ENCODE assay signal across 9 mouse cellular contexts in the genomic region with DNA sequence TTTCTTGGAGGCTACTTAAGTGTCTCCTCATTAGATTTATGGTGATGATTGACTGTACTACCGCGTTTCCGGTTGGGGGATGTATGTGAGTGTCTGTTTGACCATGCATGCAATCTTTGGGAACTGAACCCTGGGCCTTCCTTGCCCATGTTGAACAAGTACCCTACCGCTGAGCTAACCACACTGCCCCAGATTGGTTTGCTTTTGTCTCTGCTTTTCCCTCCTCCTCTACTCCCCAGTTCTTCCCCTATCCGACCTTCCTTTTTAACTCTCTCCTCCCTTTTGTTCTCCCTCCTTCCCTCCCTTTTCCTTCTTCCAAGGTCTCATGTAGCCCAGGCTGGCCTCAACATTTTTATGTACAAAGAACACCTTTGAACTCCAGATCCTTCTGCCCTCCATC. TPM values are rescaled to one million over a fixed set of nuclear protein-coding genes. Genes with fewer than 3 reads are reported as not detected.
DNase-seq lines count a peak whose midpoint lies in the region; ATAC-seq lines count a peak whose summit lies in the region.
"Had no signal": no experiment of that assay in that cellular context is flagged by ENCODE, and none has a peak within 500 bp of the region (broad histone marks: within the 10 kb centered on the region; RNA-seq: fewer than 3 reads in every experiment).

No protein-coding gene starts in this region.

- 0 out of 2 replicates have a peak overlapping the region, but pooled peaks have one; percentile 29 for H3K27ac ChIP-seq in lung, embryonic 15.5 days
- no peak overlapping the region; the same call in 1 of the 2 replicates for H3K27ac ChIP-seq in embryonic facial prominence, embryonic 14.5 days (replicated peaks; ENCODE audit: low read depth, low read length)
- H3K27ac ChIP-seq in limb, embryonic 11.5 days (replicated peaks; ENCODE audit: low read depth, low read length) = no peak overlapping the region

- H3K4me2 ChIP-seq in lung, embryonic 15.5 days = peak overlapping the region; percentile 86
- peak overlapping the region; percentile 86 for H3K4me2 ChIP-seq in embryonic facial prominence, embryonic 14.5 days (ENCODE audit: low read depth, low read length)
- peak overlapping the region; percentile 75 for H3K4me2 ChIP-seq in limb, embryonic 11.5 days (ENCODE audit: low read depth, severe bottlenecking)

- H3K27me3 ChIP-seq in lung, embryonic 15.5 days = no peaks in the 10 kb centered on the region
- H3K27me3 ChIP-seq in embryonic facial prominence, embryonic 14.5 days (replicated peaks; ENCODE audit: control insufficient read depth, insufficient read depth, low read length) = no peaks in the 10 kb centered on the region
- no peaks in the 10 kb centered on the region for H3K27me3 ChIP-seq in limb, embryonic 11.5 days (ENCODE audit: control insufficient read depth, insufficient read depth, low read length)

- peak overlapping the region; percentile 71 for H3K9ac ChIP-seq in lung, embryonic 15.5 days
- H3K9ac ChIP-seq in embryonic facial prominence, embryonic 14.5 days (ENCODE audit: low read depth, low read length) = peak overlapping the region; percentile 73
- H3K9ac ChIP-seq in limb, embryonic 11.5 days (ENCODE audit: low read length) = peak overlapping the region; percentile 92

- no peaks in the 10 kb centered on the region for H3K9me3 ChIP-seq in lung, embryonic 15.5 days
- no peaks in the 10 kb centered on the region for H3K9me3 ChIP-seq in embryonic facial prominence, embryonic 14.5 days (ENCODE audit: control insufficient read depth, low read length)
- H3K9me3 ChIP-seq in limb, embryonic 11.5 days (ENCODE audit: control insufficient read depth, low read length) = no peaks in the 10 kb centered on the region

- peaks cover 25% of the 10 kb centered on the region for H3K36me3 ChIP-seq in lung, embryonic 15.5 days
- peaks cover 23% of the 10 kb centered on the region for H3K36me3 ChIP-seq in embryonic facial prominence, embryonic 14.5 days (ENCODE audit: control insufficient read depth, insufficient read depth, low read length)
- peaks cover 12% of the 10 kb centered on the region; the same call in 1 of the 2 replicates for H3K36me3 ChIP-seq in limb, embryonic 11.5 days (ENCODE audit: control insufficient read depth, insufficient read depth, low read length)

- H3K4me1 ChIP-seq in lung, embryonic 15.5 days = peaks cover 15% of the 10 kb centered on the region
- H3K4me1 ChIP-seq in embryonic facial prominence, embryonic 14.5 days (ENCODE audit: control insufficient read depth, insufficient read depth, low read length) = peaks cover 10% of the 10 kb centered on the region; the same call in 1 of the 2 replicates
- no peaks in the 10 kb centered on the region for H3K4me1 ChIP-seq in limb, embryonic 11.5 days (ENCODE audit: control insufficient read depth, insufficient read depth, low read length)

- peak overlapping the region; percentile 62 for H3K4me3 ChIP-seq in lung, embryonic 15.5 days
- H3K4me3 ChIP-seq in embryonic facial prominence, embryonic 14.5 days (ENCODE audit: low read depth, low read length) = peak overlapping the region; percentile 59
- peak overlapping the region; percentile 75 for H3K4me3 ChIP-seq in limb, embryonic 11.5 days (ENCODE audit: low read depth, low read length)

- under 1% methylated on average over 5 of the region's 5 CpGs for WGBS in lung, embryonic 15.5 days
- 3% methylated on average over 5 of the region's 5 CpGs for WGBS in embryonic facial prominence, embryonic 14.5 days
- WGBS in limb, embryonic 11.5 days = 4% methylated on average over 5 of the region's 5 CpGs

- no peak for ATAC-seq in lung, embryonic 15.5 days (ENCODE audit: borderline replicate concordance, extremely low read depth, low FRiP score, low TSS enrichment)
- ATAC-seq in embryonic facial prominence, embryonic 14.5 days (ENCODE audit: low read depth) = no peak
- no peak for ATAC-seq in limb, embryonic 11.5 days (ENCODE audit: insufficient number of reproducible peaks, low FRiP score, low TSS enrichment, low read depth)

- no peak for DNase-seq in lung, postnatal 36 days
- peak; percentile 13 for DNase-seq in embryonic facial prominence, embryonic 14.5 days (ENCODE audit: low spot score)
- peak; percentile 42 for DNase-seq in limb, embryonic 11.5 days (ENCODE audit: low spot score)
- peak; percentile 30 for DNase-seq in retina, embryonic 14.5 days (ENCODE audit: low spot score)
- no peak for DNase-seq in layer of hippocampus, adult 18-20 months (ENCODE audit: low spot score in 2 of 2)
- no peak for DNase-seq in gastrocnemius, postnatal 4 days (ENCODE audit: low spot score in 2 of 2)
- no peak for DNase-seq in cerebellum, postnatal 14 days
- DNase-seq: layer of hippocampus, postnatal 36 days had no signal

RNA-seq across cellular contexts. Expression of gene Pclaf, which starts 1.1 kb away (rescaled TPM):
- 258 and 259 TPM in 2 replicates for polyA plus RNA-seq in lung, embryonic 15.5 days (2015; fragmentation: Nextera tagmentation; extraction: Ambion mirVana)
- 106 and 114 TPM in 2 replicates for polyA plus RNA-seq in embryonic facial prominence, embryonic 14.5 days (2014; fragmentation: Nextera tagmentation; extraction: Ambion mirVana)
- polyA plus RNA-seq in limb, embryonic 11.5 days (2014; fragmentation: Nextera tagmentation; extraction: Ambion mirVana) = 280 and 311 TPM in 2 replicates
- not detected for total RNA-seq in layer of hippocampus, adult 18-20 months (2021)
- 10 to 100 TPM; 28.6 to 29.1 TPM for total RNA-seq in gastrocnemius, postnatal 4 days (2021)

RNA-seq across cellular contexts. Expression of gene Trip4, which starts 17.5 kb away (rescaled TPM):
- polyA plus RNA-seq in lung, embryonic 15.5 days (2015; fragmentation: Nextera tagmentation; extraction: Ambion mirVana) = 31.5 and 32.3 TPM in 2 replicates
- polyA plus RNA-seq in embryonic facial prominence, embryonic 14.5 days (2014; fragmentation: Nextera tagmentation; extraction: Ambion mirVana) = 26.3 and 34.6 TPM in 2 replicates
- 35.3 and 40.6 TPM in 2 replicates for polyA plus RNA-seq in limb, embryonic 11.5 days (2014; fragmentation: Nextera tagmentation; extraction: Ambion mirVana)
- 10 to 100 TPM; 36.9 to 42.2 TPM for total RNA-seq in layer of hippocampus, adult 18-20 months (2021)
- total RNA-seq in gastrocnemius, postnatal 4 days (2021) = 10 to 100 TPM; 23.9 to 24.4 TPM

RNA-seq across cellular contexts. Expression of gene Csnk1g1, which starts 17.6 kb away (rescaled TPM):
- 13.6 and 14.7 TPM in 2 replicates for polyA plus RNA-seq in lung, embryonic 15.5 days (2015; fragmentation: Nextera tagmentation; extraction: Ambion mirVana)
- 17.3 and 17.7 TPM in 2 replicates for polyA plus RNA-seq in embryonic facial prominence, embryonic 14.5 days (2014; fragmentation: Nextera tagmentation; extraction: Ambion mirVana)
- 15.9 and 18.6 TPM in 2 replicates for polyA plus RNA-seq in limb, embryonic 11.5 days (2014; fragmentation: Nextera tagmentation; extraction: Ambion mirVana)
- 10 to 100 TPM; 38.1 to 40.1 TPM for total RNA-seq in layer of hippocampus, adult 18-20 months (2021)
- total RNA-seq in gastrocnemius, postnatal 4 days (2021) = 10 to 100 TPM; 15.3 to 16.5 TPM

Comparison
In these comparisons a context has a peak if more than half of its experiments do, and no peak if none do; other contexts are left out.
1. DNase-seq: peak in embryonic facial prominence, embryonic 14.5 days (single experiment), limb, embryonic 11.5 days (single experiment) and retina, embryonic 14.5 days (single experiment); none in lung, postnatal 36 days (single experiment), layer of hippocampus, adult 18-20 months (0 of 2), gastrocnemius, postnatal 4 days (0 of 2) and cerebellum, postnatal 14 days (0 of 2).
2. Peak in every context shown above with its lines, with median percentiles within 50 percentile points of each other: H3K4me2 ChIP-seq, H3K4me3 ChIP-seq and H3K9ac ChIP-seq.